Comparison of ENCODE assay signal across 10 mouse cellular contexts in genomic region chr12:98005671-98006469, GRCm38 (mm10).
DNase-seq lines count a peak whose midpoint lies in the region; ATAC-seq lines count a peak whose summit lies in the region.
"Had no signal": no experiment of that assay in that cellular context is flagged by ENCODE, and none has a peak within 500 bp of the region (broad histone marks: within the 10 kb centered on the region; RNA-seq: fewer than 3 reads in every experiment).

No protein-coding gene starts in this region.

- no peaks in the 10 kb centered on the region for H3K36me3 ChIP-seq in hindbrain, embryonic 11.5 days (ENCODE audit: control insufficient read depth, insufficient read depth, low read length)
- no peaks in the 10 kb centered on the region for H3K36me3 ChIP-seq in hindbrain, embryonic 12.5 days
- H3K36me3 ChIP-seq in lung, embryonic 16.5 days (ENCODE audit: control insufficient read depth, insufficient read depth, low read length), result no peaks in the 10 kb centered on the region
- H3K36me3 ChIP-seq in intestine, embryonic 16.5 days (ENCODE audit: control insufficient read depth, insufficient read depth, low read length), result no peaks in the 10 kb centered on the region

- ATAC-seq in hindbrain, embryonic 11.5 days (ENCODE audit: low FRiP score), result peak; percentile 62
- no peak for ATAC-seq in hindbrain, embryonic 12.5 days (ENCODE audit: low FRiP score)
- ATAC-seq in lung, embryonic 16.5 days (ENCODE audit: low read depth), result peak; percentile 69; the same call in 1 of the 2 replicates
- ATAC-seq in common myeloid progenitor, adult 5-6 weeks (replicated peaks; ENCODE audit: low read depth, poor library complexity, severe bottlenecking), result peak; percentile 90
- 0 out of 2 replicates have a peak, but pooled peaks have one; percentile 33 for ATAC-seq in intestine, embryonic 16.5 days
- no peak for ATAC-seq in erythroblast, adult 5-6 weeks (replicated peaks; ENCODE audit: low FRiP score, poor library complexity, severe bottlenecking)

- no peak overlapping the region for H3K4me2 ChIP-seq in hindbrain, embryonic 11.5 days (replicated peaks; ENCODE audit: low read depth, low read length)
- H3K4me2 ChIP-seq in hindbrain, embryonic 12.5 days (replicated peaks), result no peak overlapping the region
- H3K4me2 ChIP-seq in lung, embryonic 16.5 days (ENCODE audit: low read depth, low read length), result no peak overlapping the region
- H3K4me2 ChIP-seq in intestine, embryonic 16.5 days (ENCODE audit: low read depth, low read length), result no peak overlapping the region

- H3K4me3 ChIP-seq in hindbrain, embryonic 11.5 days (ENCODE audit: low read depth, low read length), result no peak overlapping the region
- no peak overlapping the region for H3K4me3 ChIP-seq in hindbrain, embryonic 12.5 days
- H3K4me3 ChIP-seq in lung, embryonic 16.5 days (ENCODE audit: low read length), result no peak overlapping the region
- H3K4me3 ChIP-seq in intestine, embryonic 16.5 days (ENCODE audit: low read length), result no peak overlapping the region

- no peak overlapping the region for H3K9ac ChIP-seq in hindbrain, embryonic 11.5 days (ENCODE audit: low read depth, low read length)
- no peak overlapping the region for H3K9ac ChIP-seq in hindbrain, embryonic 12.5 days
- no peak overlapping the region for H3K9ac ChIP-seq in lung, embryonic 16.5 days (ENCODE audit: low read length)
- no peak overlapping the region for H3K9ac ChIP-seq in intestine, embryonic 16.5 days (ENCODE audit: low read depth, low read length)

- H3K4me1 ChIP-seq in hindbrain, embryonic 11.5 days (replicated peaks; ENCODE audit: control insufficient read depth, insufficient read depth, low read length), result no peaks in the 10 kb centered on the region
- no peaks in the 10 kb centered on the region for H3K4me1 ChIP-seq in hindbrain, embryonic 12.5 days
- H3K4me1 ChIP-seq in lung, embryonic 16.5 days (replicated peaks; ENCODE audit: control insufficient read depth, insufficient read depth, low read length), result no peaks in the 10 kb centered on the region
- H3K4me1 ChIP-seq in intestine, embryonic 16.5 days (ENCODE audit: control insufficient read depth, insufficient read depth, low read length), result no peaks in the 10 kb centered on the region; the same call in 1 of the 2 replicates

- H3K27me3 ChIP-seq in hindbrain, embryonic 11.5 days (ENCODE audit: control insufficient read depth, insufficient read depth, low read length), result no peaks in the 10 kb centered on the region
- H3K27me3 ChIP-seq in hindbrain, embryonic 12.5 days, result no peaks in the 10 kb centered on the region
- no peaks in the 10 kb centered on the region for H3K27me3 ChIP-seq in lung, embryonic 16.5 days (ENCODE audit: control insufficient read depth, insufficient read depth, low read depth, low read length)
- H3K27me3 ChIP-seq in intestine, embryonic 16.5 days (replicated peaks; ENCODE audit: control insufficient read depth, insufficient read depth, low read length), result no peaks in the 10 kb centered on the region

- H3K9me3 ChIP-seq in hindbrain, embryonic 11.5 days (ENCODE audit: control insufficient read depth, low read length), result no peaks in the 10 kb centered on the region
- no peaks in the 10 kb centered on the region for H3K9me3 ChIP-seq in hindbrain, embryonic 12.5 days (replicated peaks)
- no peaks in the 10 kb centered on the region for H3K9me3 ChIP-seq in lung, embryonic 16.5 days (ENCODE audit: control insufficient read depth, low read length)
- no peaks in the 10 kb centered on the region for H3K9me3 ChIP-seq in intestine, embryonic 16.5 days (ENCODE audit: control insufficient read depth, low read length)

- H3K27ac ChIP-seq in hindbrain, embryonic 11.5 days (ENCODE audit: low read depth, low read length), result no peak overlapping the region
- no peak overlapping the region for H3K27ac ChIP-seq in hindbrain, embryonic 12.5 days
- peak overlapping the region; percentile 55 for H3K27ac ChIP-seq in lung, embryonic 16.5 days (ENCODE audit: low read length)
- H3K27ac ChIP-seq in intestine, embryonic 16.5 days (ENCODE audit: low read length), result peak overlapping the region; percentile 20; the same call in 1 of the 2 replicates

- WGBS in hindbrain, embryonic 11.5 days, result 39% methylated on average over 5 of the region's 5 CpGs
- 41% methylated on average over 5 of the region's 5 CpGs for WGBS in hindbrain, embryonic 12.5 days
- WGBS in lung, embryonic 16.5 days, result 55% methylated on average over 5 of the region's 5 CpGs
- 57% methylated on average over 5 of the region's 5 CpGs for WGBS in intestine, embryonic 16.5 days

- peak; percentile 9 for DNase-seq in hindbrain, embryonic 11.5 days (ENCODE audit: low spot score)
- DNase-seq in lung, adult 18-20 months, result no peak
- no peak for DNase-seq in left cerebral cortex, adult 8-10 months (ENCODE audit: low spot score in 2 of 2)
- DNase-seq: heart, postnatal 14 days; thymus, adult 2 months had no signal

Comparison
In these comparisons a context has a peak if more than half of its experiments do, and no peak if none do; other contexts are left out.
1. ATAC-seq: peak in hindbrain, embryonic 11.5 days (single experiment), lung, embryonic 16.5 days (single experiment), common myeloid progenitor, adult 5-6 weeks (single experiment) and intestine, embryonic 16.5 days (single experiment); none in hindbrain, embryonic 12.5 days (single experiment) and erythroblast, adult 5-6 weeks (single experiment).
2. H3K27ac ChIP-seq: peak in lung, embryonic 16.5 days (single experiment) and intestine, embryonic 16.5 days (single experiment); none in hindbrain, embryonic 11.5 days (single experiment) and hindbrain, embryonic 12.5 days (single experiment).